Mouse (Mus musculus): ENCODE measurements around the gene Stx16.

Stx16 gene

DNA sequence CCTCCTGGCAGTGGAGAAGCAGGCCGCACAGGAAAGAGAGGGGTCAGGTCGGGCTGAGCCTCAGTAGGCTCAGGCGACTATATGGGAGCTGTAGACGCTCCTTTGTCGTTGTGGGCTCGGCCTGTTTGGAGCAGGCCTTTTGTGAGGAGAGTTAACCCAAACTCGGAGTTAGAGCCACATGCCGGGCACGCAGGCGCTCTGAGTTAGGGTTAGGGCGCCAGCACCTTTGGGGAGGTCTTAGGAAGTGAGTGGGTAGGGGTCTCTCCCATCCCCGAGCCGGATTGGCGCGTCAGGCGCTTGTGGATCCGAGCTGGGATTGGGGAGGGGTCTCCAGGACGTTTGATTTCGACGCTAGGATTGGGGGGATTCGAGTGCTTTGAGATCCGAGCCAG is 321 bp downstream of the Stx16 start:
- no peak for DNase-seq (ENCODE audit: low spot score)

GRCm38 (mm10) chr2:174077004-174077695 is 1.0 kb downstream of the Stx16 start:
- no peak for DNase-seq (ENCODE audit: low spot score)

GRCm38 (mm10) chr2:174077776-174078338 is 1.7 kb downstream of the Stx16 start:
- DNase-seq (ENCODE audit: low spot score), result no peak

DNA sequence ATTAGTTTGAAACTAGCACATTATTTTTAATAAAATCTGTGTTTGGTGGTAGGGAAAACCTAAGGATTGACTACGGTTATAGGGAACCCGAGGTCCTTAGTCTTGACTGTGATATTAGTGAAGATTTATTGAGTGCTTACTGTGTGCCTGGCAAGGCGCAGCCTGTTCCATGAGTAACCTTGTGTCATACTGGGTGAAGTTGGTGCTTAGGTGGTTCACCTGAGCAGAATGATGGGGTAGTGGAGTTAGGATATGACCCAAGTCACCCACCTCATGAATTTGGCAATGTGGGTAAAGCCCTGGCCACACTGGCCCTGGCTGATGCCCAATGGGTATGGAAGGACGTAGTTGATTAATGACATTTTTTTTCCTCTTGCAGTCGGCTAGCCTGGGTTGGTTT is 5.7 kb downstream of the Stx16 start:
- DNase-seq (ENCODE audit: low spot score), result no peak

GRCm38 (mm10) chr2:174082380-174082918 is 6.3 kb downstream of the Stx16 start:
- no peak for DNase-seq (ENCODE audit: low spot score)

- no peak for DNase-seq (ENCODE audit: low spot score)
These were observed 19.0 kb downstream of the Stx16 start for GRCm38 (mm10) chr2:174095086-174095485.

DNA sequence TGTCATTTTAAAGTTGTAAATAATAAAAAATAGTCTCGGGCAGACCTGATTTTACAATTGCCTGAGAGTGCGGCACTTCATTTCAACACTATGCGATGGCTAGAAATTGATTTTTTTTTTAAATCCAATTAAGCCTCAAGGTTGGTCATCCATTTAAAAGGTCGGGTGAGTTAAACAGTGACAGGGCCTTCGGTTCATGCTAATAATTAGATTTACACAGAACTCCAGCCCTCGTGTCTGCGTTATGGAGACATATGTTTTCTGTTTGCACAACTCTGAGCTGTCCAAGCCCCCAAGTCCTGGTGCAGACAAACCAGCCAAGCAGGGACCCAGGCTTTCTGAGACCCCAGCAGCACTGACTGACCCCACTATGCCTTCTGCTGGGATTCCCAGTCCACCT is 26.3 kb downstream of the Stx16 start:
- no peak for DNase-seq (ENCODE audit: low spot score)

DNA sequence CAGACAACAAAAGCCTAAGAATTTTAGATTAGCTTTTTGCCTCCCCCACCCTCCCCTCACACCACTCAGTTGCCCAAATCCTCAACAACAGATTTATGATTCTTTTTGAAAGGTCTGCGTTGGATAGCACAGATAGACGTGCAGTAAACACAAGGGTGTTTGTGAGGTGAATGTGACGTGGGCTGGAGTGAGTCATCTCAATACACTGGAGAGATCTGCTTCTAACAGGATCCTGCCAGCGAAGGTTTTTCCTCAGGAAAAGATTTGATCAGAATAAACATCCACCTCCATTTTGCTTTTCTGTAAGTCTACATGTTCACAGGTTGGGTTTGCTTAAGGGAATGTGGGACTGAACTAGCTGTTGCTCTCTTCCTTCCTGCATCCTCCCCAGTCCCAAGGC is 27.4 kb downstream of the Stx16 start:
- DNase-seq (ENCODE audit: low spot score), result no peak

GRCm38 (mm10) chr2:174107375-174107774 is 31.3 kb downstream of the Stx16 start:
- no peak for DNase-seq (ENCODE audit: low spot score)

DNA sequence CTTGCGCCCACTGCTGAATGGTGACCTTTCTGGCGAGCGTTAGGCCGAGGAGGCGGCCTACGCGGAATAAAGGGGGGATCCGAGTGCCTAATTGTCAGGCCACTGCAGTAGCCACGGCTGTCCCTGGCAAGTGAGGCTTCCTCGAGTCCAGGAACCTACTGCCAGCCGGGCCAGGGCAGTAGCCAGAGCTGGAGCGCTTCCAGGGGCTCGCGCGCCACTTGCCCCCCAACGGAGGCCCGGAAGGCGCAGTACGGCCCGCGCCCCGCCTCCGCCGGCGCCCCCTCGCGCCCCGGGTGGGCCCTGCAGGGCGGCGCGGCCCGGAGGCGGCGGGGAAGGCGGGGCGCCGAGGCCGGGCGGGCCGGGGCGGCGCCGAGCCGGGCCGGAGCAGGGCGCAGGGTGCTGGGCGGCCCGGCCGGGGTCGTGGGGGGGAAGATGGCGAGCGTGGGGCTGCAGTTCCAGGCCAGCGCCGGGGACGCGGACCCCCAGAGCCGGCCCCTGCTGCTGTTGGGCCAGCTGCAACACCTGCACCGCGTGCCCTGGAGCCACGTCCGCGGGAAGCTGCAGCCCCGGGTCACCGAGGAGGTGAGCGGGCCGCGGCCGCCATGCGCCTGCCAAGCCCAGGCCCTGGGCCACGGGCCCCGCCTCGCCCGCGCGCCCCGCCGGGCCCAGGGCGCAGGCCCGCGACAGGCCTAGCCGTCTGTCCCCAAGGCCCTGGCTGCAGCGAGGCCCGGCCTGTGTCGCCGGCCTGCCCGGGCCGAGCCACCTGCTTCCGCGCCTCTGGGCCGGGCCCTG is 34.1 kb downstream of the Stx16 start, which contains the start of gene Npepl1:
Npepl1 (plus strand) TSS at position 359 of the 792 bp plus-strand sequence.
- DNase-seq (ENCODE audit: low spot score), result peak; percentile 71

- peak; percentile 41 for DNase-seq (ENCODE audit: low spot score)
These were observed 34.9 kb downstream of the Stx16 start for GRCm38 (mm10) chr2:174110783-174111549.

DNA sequence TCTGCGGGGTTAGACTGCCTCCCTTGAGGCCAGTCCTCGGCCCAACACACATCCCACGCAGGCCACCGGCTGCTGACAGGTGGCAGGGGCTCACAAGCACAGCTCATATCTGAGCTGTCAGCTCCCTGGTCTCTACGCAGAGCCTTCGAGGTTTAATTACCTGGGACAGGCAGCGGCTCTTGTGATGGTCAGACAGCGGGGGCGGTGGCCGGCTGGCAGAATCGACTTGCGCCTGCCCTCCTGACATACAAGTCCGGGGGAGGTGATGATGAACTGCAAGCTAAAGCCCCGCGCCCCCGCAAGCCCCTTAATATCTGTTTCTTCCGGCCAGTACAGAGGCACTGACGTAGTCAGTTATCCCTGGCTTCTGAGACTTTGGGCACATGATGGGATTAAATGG is 36.8 kb downstream of the Stx16 start:
- DNase-seq (ENCODE audit: low spot score), result no peak

- no peak for DNase-seq (ENCODE audit: low spot score)
These were observed 38.2 kb downstream of the Stx16 start for GRCm38 (mm10) chr2:174114148-174114864.

DNA sequence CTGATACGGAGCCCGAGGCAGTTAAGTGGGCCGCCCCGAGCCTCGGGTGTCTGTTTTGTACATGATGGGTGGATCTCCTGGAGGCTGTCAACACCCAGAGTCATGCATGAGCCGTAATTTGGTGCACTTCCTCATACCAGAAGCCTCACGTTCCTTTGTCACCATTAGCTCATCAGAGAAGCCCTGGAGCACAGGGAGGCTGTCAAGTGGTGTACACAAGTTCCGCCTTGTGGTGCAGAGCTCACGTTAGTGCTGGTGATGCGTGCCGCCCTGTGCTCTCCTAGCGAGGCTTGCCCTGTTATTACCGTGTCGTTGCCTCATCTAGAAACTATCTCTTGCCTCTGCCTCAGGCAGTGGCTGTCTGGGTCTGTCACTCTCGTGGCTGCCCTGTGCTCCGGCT is 40.8 kb downstream of the Stx16 start:
- DNase-seq (ENCODE audit: low spot score), result no peak

GRCm38 (mm10) chr2:174118141-174118540 is 42.0 kb downstream of the Stx16 start:
- DNase-seq (ENCODE audit: low spot score), result no peak

GRCm38 (mm10) chr2:174119259-174119658 is 43.2 kb downstream of the Stx16 start:
- no peak for DNase-seq (ENCODE audit: low spot score)

DNA sequence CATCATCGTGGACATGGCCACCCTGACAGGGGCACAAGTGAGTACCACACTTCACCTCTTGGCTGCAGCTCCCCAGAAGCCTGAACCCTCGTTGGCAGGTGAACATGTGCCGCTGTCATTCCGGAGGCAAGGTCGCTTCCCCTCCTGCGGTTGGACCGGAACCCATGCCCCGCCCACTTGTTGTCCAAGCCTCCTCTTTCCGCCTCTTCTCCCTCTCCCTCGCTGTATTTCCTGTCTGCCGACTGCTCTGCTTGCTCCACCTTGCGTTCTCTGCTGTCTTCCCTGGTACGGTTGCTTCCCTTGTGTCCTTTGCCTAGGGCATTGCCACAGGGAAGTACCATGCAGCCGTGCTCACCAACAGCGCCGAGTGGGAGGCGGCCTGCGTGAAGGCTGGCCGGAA is 44.5 kb downstream of the Stx16 start:
- no peak for DNase-seq (ENCODE audit: low spot score)

DNA sequence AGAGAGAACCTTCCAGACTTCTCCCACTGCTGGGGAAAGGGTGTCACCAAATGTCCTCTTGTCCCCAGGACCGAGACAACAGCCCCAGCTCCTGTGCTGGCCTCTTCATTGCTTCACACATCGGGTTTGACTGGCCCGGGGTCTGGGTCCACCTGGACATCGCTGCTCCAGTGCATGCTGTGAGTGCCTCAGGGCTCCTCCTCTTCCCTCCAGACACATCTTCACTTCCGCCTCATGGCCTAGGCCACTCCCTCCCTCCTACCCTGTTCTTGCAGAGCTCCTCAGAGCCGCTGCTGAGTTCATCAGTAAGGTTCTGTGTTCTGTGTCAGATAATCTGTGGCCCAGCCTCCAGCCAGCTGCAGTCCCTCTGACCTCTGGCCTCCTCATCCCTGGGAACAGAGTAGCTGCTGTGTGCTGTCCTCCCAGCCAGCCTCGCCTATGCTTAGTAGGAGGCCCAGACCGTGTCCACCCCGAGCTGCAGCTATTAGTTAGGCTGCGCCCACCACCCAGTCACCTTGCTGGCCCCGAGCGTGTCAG is 45.4 kb downstream of the Stx16 start:
- no peak for DNase-seq (ENCODE audit: low spot score)

DNA sequence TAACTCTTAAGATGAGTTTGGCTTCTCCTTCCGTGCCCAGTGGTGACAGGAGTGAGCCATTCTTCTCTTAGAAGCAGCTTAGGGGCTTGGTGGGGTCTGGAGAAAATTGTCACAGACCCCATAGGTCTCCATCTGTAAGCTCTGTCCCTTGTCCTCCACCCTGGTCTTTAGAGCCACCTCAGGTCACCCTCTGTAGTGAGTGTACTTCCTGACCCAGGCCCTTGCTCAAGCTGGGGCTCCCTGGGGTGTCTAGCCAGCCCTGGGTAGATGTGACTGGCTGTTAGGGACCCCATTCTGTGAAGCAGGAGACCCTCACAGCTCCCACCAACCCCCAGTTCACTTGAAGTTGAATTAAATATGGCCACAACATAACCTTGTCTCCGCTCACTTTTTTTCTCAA is 46.2 kb downstream of the Stx16 start:
- no peak for DNase-seq (ENCODE audit: low spot score)

- DNase-seq (ENCODE audit: low spot score), result no peak
These were observed 47.6 kb downstream of the Stx16 start for GRCm38 (mm10) chr2:174123731-174124130.
